Mouse (Mus musculus) liver, adult 2 months (tissue): ENCODE data around the gene Cdc42bpa.

Experiments
- CTCF ChIP-seq: fragments of 200-500 bp; IDR thresholded peaks from 2 replicates; pipeline ENCODE4 v1.5.1; 2011; ENCODE audit warnings: low read depth, low read length, control low read depth
- POLR2A ChIP-seq: fragments of 200-500 bp; IDR thresholded peaks from 2 replicates; pipeline ENCODE4 v1.6.1; 2011; ENCODE audit warnings: low read length, control low read depth; ENCODE audit not compliant: insufficient read depth; ENCODE audit errors: extremely low read depth

- TF ChIP-seq POLR2A (no peak), CTCF (no peak)
These were observed 8.7 kb upstream of the Cdc42bpa start for GRCm38 (mm10) chr1:179951597-179951996.
